Comparison of ENCODE assay signal across 20 mouse cellular contexts in the genomic region with DNA sequence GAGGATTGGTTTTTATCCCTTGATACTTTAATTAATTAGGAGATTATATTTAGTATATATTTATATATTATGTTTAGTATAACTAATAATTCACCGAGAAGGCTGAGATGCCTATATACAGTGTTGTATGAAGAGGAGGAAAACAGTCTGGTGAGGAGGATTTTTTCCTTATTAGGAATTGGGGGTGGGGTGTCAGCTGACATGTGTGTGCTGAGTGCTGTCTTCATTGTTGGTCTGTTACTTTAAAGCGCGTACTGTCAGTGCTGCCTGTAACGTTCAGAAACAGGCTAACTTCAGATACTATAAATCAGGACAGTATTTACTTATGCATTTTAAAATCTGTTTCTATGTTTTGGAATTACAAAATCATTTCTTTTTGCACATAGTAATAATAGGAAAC.
"Had no signal": no experiment of that assay in that cellular context is flagged by ENCODE, and none has a peak within 500 bp of the region (broad histone marks: within the 10 kb centered on the region; RNA-seq: fewer than 3 reads in every experiment).

No protein-coding gene starts in this region.

- ATAC-seq: intestine, embryonic 16.5 days; midbrain, embryonic 13.5 days had no signal

- H3K27me3 ChIP-seq: liver, embryonic 13.5 days; megakaryocyte, embryonic 14.5 days; midbrain, embryonic 13.5 days; neural tube, embryonic 12.5 days; neural tube, embryonic 15.5 days had no signal

- H3K4me1 ChIP-seq: liver, embryonic 13.5 days; midbrain, embryonic 10.5 days; neural tube, embryonic 12.5 days; neural tube, embryonic 15.5 days had no signal

- H3K4me2 ChIP-seq: liver, embryonic 13.5 days; midbrain, embryonic 13.5 days; neural tube, embryonic 12.5 days; neural tube, embryonic 15.5 days had no signal

- DNase-seq: kidney, adult 18-20 months; kidney, adult 9 months; kidney, postnatal 14 days; kidney, postnatal 4 days; layer of hippocampus, postnatal 36 days; liver, embryonic 13.5 days; right cerebral cortex, adult 18-20 months; right cerebral cortex, postnatal 14 days; right cerebral cortex, postnatal 4 days; thymus, adult 2 months; thymus, postnatal 14 days; thymus, postnatal 4 days had no signal

- H3K9ac ChIP-seq: liver, embryonic 13.5 days; midbrain, embryonic 13.5 days; neural tube, embryonic 12.5 days; neural tube, embryonic 15.5 days had no signal

- H3K9me3 ChIP-seq: liver, embryonic 13.5 days; megakaryocyte, embryonic 14.5 days; midbrain, embryonic 10.5 days; midbrain, embryonic 13.5 days; neural tube, embryonic 12.5 days; neural tube, embryonic 15.5 days had no signal

- H3K4me3 ChIP-seq: left cerebral cortex, adult 2 months; liver, embryonic 13.5 days; megakaryocyte, embryonic 14.5 days; midbrain, embryonic 10.5 days; midbrain, embryonic 13.5 days; neural tube, embryonic 12.5 days; neural tube, embryonic 15.5 days had no signal

- H3K27ac ChIP-seq: left cerebral cortex, adult 2 months; liver, embryonic 13.5 days; midbrain, embryonic 10.5 days; midbrain, embryonic 13.5 days; neural tube, embryonic 12.5 days; neural tube, embryonic 15.5 days; stomach, postnatal 0 days had no signal
